In genomic region chr13:107903150-107903959, GRCm38 (mm10) we compare ENCODE assay signal across 8 mouse cellular contexts.
DNase-seq lines count a peak whose midpoint lies in the region; ATAC-seq and TF ChIP-seq lines count a peak whose summit lies in the region.

No protein-coding gene starts in this region.

- no peak overlapping the region for H3K9ac ChIP-seq in hindbrain, embryonic 14.5 days

- H3K79me2 ChIP-seq in macrophage (ENCODE audit: inconsistent target): no peaks in the 10 kb centered on the region

- ATAC-seq in hindbrain, embryonic 14.5 days (ENCODE audit: low FRiP score): peak; percentile 74; the same call in 1 of the 2 replicates

- H3K27me3 ChIP-seq in hindbrain, embryonic 14.5 days (ENCODE audit: control insufficient read depth, insufficient read depth, low read length): no peaks in the 10 kb centered on the region

- no peaks in the 10 kb centered on the region for H3K9me3 ChIP-seq in hindbrain, embryonic 14.5 days (ENCODE audit: control insufficient read depth, low read length)

- peak; percentile 4 to 58 for DNase-seq in heart, adult 9 months (ENCODE audit: low spot score in 2 of 2)
- DNase-seq in heart, adult 8-10 months (ENCODE audit: low spot score): no peak
- DNase-seq in brain, embryonic 14.5 days (ENCODE audit: low read depth): peak; percentile 66
- no peak for DNase-seq in hindbrain, embryonic 14.5 days (ENCODE audit: low spot score)
- no peak for DNase-seq in testis, postnatal 10 days (ENCODE audit: low spot score)
- DNase-seq in gastrocnemius, postnatal 25 days: no peak
- no peak for DNase-seq in spleen, postnatal 4 days (ENCODE audit: low spot score in 2 of 2)

- peaks cover 14% of the 10 kb centered on the region; the same call in 1 of the 2 replicates for H3K4me1 ChIP-seq in hindbrain, embryonic 14.5 days (replicated peaks; ENCODE audit: control insufficient read depth, insufficient read depth, low read length)

- TF ChIP-seq POLR2A in brain, embryonic 14.5 days (IDR thresholded peaks at IDR 0.05; ENCODE audit: borderline replicate concordance, extremely low read depth, insufficient read depth, insufficient read length, poor library complexity, severe bottlenecking): no peak

- WGBS in hindbrain, embryonic 14.5 days: 33% methylated on average over 9 of the region's 9 CpGs
- WGBS in macrophage (ENCODE audit: missing documents): 15% methylated on average over 9 of the region's 9 CpGs

- TF ChIP-seq CTCF in brain, embryonic 14.5 days (IDR thresholded peaks at IDR 0.05; ENCODE audit: borderline replicate concordance, extremely low read depth, insufficient read depth, insufficient read length): no peak

- H3K27ac ChIP-seq in hindbrain, embryonic 14.5 days: peak overlapping the region; percentile 35; the same call in 1 of the 2 replicates
- H3K27ac ChIP-seq in macrophage: peak overlapping the region; percentile 96

- no peak overlapping the region for H3K4me3 ChIP-seq in hindbrain, embryonic 14.5 days (replicated peaks; ENCODE audit: low read length)
- H3K4me3 ChIP-seq in macrophage (ENCODE audit: inconsistent target): no peak overlapping the region

- H3K4me2 ChIP-seq in hindbrain, embryonic 14.5 days (replicated peaks): no peak overlapping the region

- H3K36me3 ChIP-seq in hindbrain, embryonic 14.5 days (replicated peaks; ENCODE audit: control insufficient read depth, insufficient read depth): no peaks in the 10 kb centered on the region
- H3K36me3 ChIP-seq in macrophage (ENCODE audit: inconsistent target): no peaks in the 10 kb centered on the region

Comparison
In these comparisons a context has a peak if more than half of its experiments do, and no peak if none do; other contexts are left out.
1. DNase-seq: peak in heart, adult 9 months (2 of 2) and brain, embryonic 14.5 days (single experiment); none in heart, adult 8-10 months (single experiment), hindbrain, embryonic 14.5 days (single experiment), testis, postnatal 10 days (single experiment), gastrocnemius, postnatal 25 days (single experiment) and spleen, postnatal 4 days (0 of 2).